Mouse (Mus musculus): ENCODE measurements around the gene Bicra.

DNA sequence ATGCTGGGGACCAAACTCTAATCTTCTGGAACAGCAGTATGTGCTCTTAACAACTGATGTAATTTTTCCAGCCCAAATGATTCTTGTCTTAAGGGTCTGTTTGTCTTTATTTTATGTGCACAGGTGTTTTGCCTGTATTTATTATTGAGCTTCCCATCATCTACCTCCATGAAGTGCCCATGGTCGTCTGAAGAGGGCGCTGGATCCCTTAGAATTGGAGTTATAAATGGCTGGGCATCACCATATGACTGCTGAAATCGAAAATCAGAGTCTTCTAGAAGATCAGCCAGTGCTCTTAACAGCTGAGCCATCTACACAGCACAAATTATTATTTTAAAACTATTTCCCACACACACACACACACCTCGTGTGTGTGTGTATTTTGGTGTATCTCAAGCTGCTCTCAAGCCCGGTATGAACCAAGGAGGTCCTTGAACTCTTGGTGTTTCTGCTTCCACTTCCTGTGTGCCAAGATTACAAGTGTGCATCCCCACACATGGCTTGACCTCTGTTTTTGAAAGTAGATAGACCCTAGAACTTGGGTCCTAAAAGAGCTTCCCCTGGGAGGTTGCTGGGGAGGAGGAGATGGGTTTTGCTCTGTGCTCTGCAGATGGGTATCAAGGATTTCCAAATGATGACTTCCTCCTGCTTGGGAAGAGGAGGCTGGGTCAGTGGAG lies 8.9 kb upstream of the Bicra start:
- TF ChIP-seq GATA1 (IDR thresholded peaks at IDR 0.05; ENCODE audit: borderline replicate concordance, low read length) (no peak), FLI1 (IDR thresholded peaks at IDR 0.05; ENCODE audit: low read length) (no peak)
